Mouse (Mus musculus): ENCODE measurements around the gene Ctns. TPM values are rescaled to one million over a fixed set of nuclear protein-coding genes. Genes with fewer than 3 reads are reported as not detected.

Ctns gene
- polyA plus RNA-seq, 1 experiment from 2014 or later: 13.9 TPM

DNA sequence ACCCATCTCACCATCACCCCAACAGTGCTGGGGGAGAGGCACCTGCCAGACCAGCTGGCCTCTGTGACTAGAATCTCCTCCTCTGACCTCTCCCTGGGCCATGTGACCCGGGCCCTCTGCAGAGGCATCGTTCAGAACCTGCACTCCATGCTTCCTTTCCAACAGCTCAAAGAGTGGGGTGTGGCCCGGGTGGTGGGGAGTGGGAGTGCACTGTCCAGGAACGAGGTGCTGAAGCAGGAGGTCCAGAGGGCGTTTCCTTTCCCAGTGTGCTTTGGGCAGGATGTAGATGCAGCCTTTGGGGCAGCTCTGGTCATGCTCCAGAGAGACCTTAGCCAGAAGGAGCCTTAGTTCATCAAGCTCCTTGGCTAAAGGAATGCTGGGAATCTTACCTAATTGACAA lies 24.0 kb upstream of the Ctns start:
- Histone ChIP-seq H3K9ac (no peak overlapping the region), H3K4me1 (replicated peaks) (no peaks in the 10 kb centered on the region), H3K9me3 (replicated peaks) (no peaks in the 10 kb centered on the region; the same call in 1 of the 2 replicates), H3K4me2 (no peak overlapping the region), H3K4me3 (no peak overlapping the region), H3K27me3 (replicated peaks) (no peaks in the 10 kb centered on the region), H3K36me3 (no peaks in the 10 kb centered on the region), H3K27ac (ENCODE audit: poor library complexity, severe bottlenecking) (no peak overlapping the region)
- peak; percentile 33; the same call in 1 of the 2 replicates for ATAC-seq (ENCODE audit: insufficient number of reproducible peaks, low FRiP score)
- WGBS: 28% methylated on average over 5 of the region's 5 CpGs

DNA sequence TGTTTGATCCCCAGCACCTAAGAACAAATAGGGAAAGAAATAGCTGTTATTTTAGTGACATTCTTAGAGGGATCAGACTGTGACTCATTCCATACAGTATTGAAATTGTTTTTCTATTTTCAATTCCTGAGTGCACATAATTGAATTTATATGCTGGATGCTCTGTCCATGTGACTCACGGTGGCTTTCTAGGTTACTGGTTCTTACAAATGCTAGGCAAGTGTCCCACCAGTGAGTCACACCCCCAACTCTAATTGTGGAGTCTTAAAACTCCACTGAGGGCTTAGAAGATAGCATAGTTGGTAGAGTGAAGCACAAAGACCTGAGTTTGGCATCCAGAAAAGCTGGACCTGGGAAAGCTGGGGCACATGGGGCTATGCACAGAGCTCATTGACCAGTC lies 21.8 kb upstream of the Ctns start:
- Histone ChIP-seq H3K27me3 (replicated peaks) (no peaks in the 10 kb centered on the region), H3K4me3 (no peak overlapping the region), H3K9me3 (replicated peaks) (no peaks in the 10 kb centered on the region; the same call in 1 of the 2 replicates), H3K4me1 (replicated peaks) (no peaks in the 10 kb centered on the region), H3K9ac (no peak overlapping the region), H3K4me2 (no peak overlapping the region), H3K36me3 (no peaks in the 10 kb centered on the region), H3K27ac (ENCODE audit: poor library complexity, severe bottlenecking) (no peak overlapping the region)
- 83% methylated on average over 1 of the region's 1 CpGs for WGBS
- ATAC-seq (ENCODE audit: insufficient number of reproducible peaks, low FRiP score): no peak

DNA sequence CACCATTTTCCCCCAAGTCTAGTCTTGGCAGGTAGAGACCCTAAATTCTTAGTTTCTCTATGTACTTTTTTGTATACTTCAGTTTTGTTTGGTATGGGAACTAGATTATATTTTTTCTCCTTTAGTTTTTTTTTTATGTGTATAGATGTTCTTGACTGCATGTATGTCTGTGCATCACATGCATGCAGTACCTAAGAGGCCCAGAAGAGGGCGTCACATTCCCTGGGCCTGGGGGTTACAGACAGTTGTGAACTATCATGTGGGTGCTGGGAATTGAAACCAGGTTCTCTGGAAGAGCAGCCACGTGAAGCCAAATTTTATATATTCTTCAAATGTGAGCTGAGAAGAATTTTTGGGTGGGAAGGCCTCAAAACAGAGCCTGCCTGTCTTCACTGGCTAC lies 20.8 kb upstream of the Ctns start:
- no peak for ATAC-seq (ENCODE audit: insufficient number of reproducible peaks, low FRiP score)
- Histone ChIP-seq H3K27me3 (replicated peaks) (peaks cover 6% of the 10 kb centered on the region; the same call in 1 of the 2 replicates), H3K9me3 (replicated peaks) (no peaks in the 10 kb centered on the region; the same call in 1 of the 2 replicates), H3K27ac (ENCODE audit: poor library complexity, severe bottlenecking) (no peak overlapping the region), H3K4me3 (no peak overlapping the region), H3K9ac (no peak overlapping the region), H3K4me2 (no peak overlapping the region), H3K36me3 (no peaks in the 10 kb centered on the region), H3K4me1 (replicated peaks) (no peaks in the 10 kb centered on the region)
- WGBS: 40% methylated on average over 2 of the region's 2 CpGs

DNA sequence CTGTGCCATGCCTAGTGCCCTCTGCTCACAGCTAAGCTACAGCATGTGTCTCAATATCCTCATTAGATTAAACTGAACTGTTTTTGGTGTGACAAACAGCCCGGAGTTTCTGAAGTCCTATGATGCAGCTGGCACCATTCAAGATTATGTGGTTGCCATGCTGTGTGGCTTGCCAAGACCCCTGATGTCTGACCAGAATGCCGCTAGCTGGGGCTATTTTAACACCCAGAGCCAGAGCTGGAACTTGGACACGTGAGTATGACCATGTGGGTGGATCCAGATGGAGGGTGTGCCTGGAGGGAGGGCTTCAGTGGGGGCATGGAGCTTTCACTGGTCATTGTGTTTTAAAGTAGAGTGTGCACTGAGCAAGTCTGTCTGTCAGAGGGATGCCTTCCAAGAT lies 15.1 kb upstream of the Ctns start:
- Histone ChIP-seq H3K27ac (ENCODE audit: poor library complexity, severe bottlenecking) (no peak overlapping the region), H3K4me1 (replicated peaks) (no peaks in the 10 kb centered on the region), H3K9ac (no peak overlapping the region), H3K9me3 (replicated peaks) (no peaks in the 10 kb centered on the region), H3K4me2 (no peak overlapping the region), H3K27me3 (replicated peaks) (peaks cover 6% of the 10 kb centered on the region; the same call in 1 of the 2 replicates), H3K4me3 (no peak overlapping the region), H3K36me3 (no peaks in the 10 kb centered on the region)
- 65% methylated on average over 3 of the region's 3 CpGs for WGBS
- ATAC-seq (ENCODE audit: insufficient number of reproducible peaks, low FRiP score): no peak

DNA sequence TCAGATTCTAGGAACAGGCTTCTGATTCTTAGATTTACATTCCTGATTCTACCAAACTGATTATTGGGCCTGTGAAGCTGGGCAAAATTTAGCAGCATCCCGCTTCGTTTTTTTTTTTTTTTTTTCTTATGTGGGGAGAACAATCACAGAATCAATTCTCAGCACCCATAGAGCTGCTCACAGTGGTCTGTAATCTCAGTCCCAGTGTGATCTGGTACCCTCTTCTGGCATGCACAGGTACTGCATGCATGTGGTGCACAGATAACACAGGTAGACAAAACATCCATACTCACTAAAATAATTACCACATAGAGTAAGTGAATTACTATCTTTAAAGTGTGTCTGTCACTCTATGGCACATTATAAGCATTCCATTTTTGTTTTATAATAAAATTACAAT lies 8.8 kb upstream of the Ctns start:
- Histone ChIP-seq H3K4me3 (no peak overlapping the region), H3K9me3 (replicated peaks) (no peaks in the 10 kb centered on the region), H3K27ac (ENCODE audit: poor library complexity, severe bottlenecking) (no peak overlapping the region), H3K4me2 (no peak overlapping the region), H3K36me3 (no peaks in the 10 kb centered on the region), H3K9ac (no peak overlapping the region), H3K27me3 (replicated peaks) (no peaks in the 10 kb centered on the region), H3K4me1 (replicated peaks) (no peaks in the 10 kb centered on the region)
- ATAC-seq (ENCODE audit: insufficient number of reproducible peaks, low FRiP score): no peak
- 69% methylated on average over 2 of the region's 2 CpGs for WGBS

DNA sequence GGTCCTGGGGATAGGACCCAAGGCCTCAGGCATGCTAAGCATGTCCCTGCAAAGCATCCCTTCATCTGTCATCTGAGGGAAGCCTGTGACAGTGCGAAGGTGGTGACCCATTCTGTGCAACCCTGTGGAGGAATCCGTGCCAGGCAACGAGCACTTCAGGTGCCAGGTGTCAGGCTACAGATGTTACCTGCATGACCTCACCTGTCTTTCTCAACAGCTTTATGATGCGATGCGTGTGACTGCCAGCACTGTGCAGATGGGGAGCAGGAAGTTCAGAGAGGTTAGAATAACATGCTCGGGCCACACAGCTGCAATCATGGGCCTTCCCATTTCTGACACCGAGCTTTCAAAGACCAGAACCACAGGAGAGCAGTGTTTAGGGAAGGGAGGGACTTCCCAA lies 6.4 kb upstream of the Ctns start:
- H3K9ac ChIP-seq: no peak overlapping the region
- no peaks in the 10 kb centered on the region for H3K4me1 ChIP-seq (replicated peaks)
- no peaks in the 10 kb centered on the region for H3K9me3 ChIP-seq (replicated peaks)
- H3K36me3 ChIP-seq: no peaks in the 10 kb centered on the region
- no peak overlapping the region for H3K4me2 ChIP-seq
- no peaks in the 10 kb centered on the region for H3K27me3 ChIP-seq (replicated peaks)
- 64% methylated on average over 7 of the region's 7 CpGs for WGBS
- no peak overlapping the region for H3K4me3 ChIP-seq
- no peak for ATAC-seq (ENCODE audit: insufficient number of reproducible peaks, low FRiP score)
- no peak overlapping the region for H3K27ac ChIP-seq (ENCODE audit: poor library complexity, severe bottlenecking)

DNA sequence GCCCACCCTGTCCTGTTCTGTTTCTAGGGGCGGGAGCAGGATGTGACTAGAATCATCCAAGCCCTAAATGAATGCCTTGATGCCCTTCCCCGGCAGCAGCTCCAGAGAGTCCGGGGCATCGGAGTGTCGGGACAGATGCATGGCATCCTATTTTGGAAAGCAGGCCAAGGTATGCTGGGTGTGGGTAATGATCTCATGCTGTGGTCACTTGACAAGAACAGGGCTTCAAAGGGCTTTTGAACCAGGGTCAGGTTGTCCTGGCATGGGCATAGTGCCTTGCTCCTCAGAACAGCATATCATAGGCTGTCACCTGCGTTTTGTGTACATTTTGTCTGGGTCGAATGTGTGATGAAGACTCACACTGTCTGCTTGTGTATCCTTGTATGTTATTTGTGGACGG lies 5.1 kb upstream of the Ctns start:
- WGBS: 79% methylated on average over 8 of the region's 8 CpGs
- H3K27me3 ChIP-seq (replicated peaks): no peaks in the 10 kb centered on the region
- no peak for ATAC-seq (ENCODE audit: insufficient number of reproducible peaks, low FRiP score)

GRCm38 (mm10) chr11:73201597-73201996 lies 2.8 kb upstream of the Ctns start:
- Histone ChIP-seq H3K9ac (no peak overlapping the region), H3K27ac (ENCODE audit: poor library complexity, severe bottlenecking) (no peak overlapping the region), H3K4me3 (no peak overlapping the region), H3K27me3 (replicated peaks) (no peaks in the 10 kb centered on the region), H3K4me2 (no peak overlapping the region), H3K36me3 (no peaks in the 10 kb centered on the region), H3K9me3 (replicated peaks) (no peaks in the 10 kb centered on the region), H3K4me1 (replicated peaks) (peaks cover 10% of the 10 kb centered on the region; the same call in 1 of the 2 replicates)
- ATAC-seq (ENCODE audit: insufficient number of reproducible peaks, low FRiP score): no peak
- 31% methylated on average over 4 of the region's 4 CpGs for WGBS

More for the DNA sequence above, 5.1 kb upstream of the Ctns start:
- H3K9me3 ChIP-seq (replicated peaks): no peaks in the 10 kb centered on the region
- no peak overlapping the region for H3K27ac ChIP-seq (ENCODE audit: poor library complexity, severe bottlenecking)
- no peak overlapping the region for H3K9ac ChIP-seq
- no peaks in the 10 kb centered on the region for H3K36me3 ChIP-seq
- H3K4me1 ChIP-seq (replicated peaks): peaks cover 4% of the 10 kb centered on the region; the same call in 1 of the 2 replicates
- no peak overlapping the region for H3K4me2 ChIP-seq
- no peak overlapping the region for H3K4me3 ChIP-seq

DNA sequence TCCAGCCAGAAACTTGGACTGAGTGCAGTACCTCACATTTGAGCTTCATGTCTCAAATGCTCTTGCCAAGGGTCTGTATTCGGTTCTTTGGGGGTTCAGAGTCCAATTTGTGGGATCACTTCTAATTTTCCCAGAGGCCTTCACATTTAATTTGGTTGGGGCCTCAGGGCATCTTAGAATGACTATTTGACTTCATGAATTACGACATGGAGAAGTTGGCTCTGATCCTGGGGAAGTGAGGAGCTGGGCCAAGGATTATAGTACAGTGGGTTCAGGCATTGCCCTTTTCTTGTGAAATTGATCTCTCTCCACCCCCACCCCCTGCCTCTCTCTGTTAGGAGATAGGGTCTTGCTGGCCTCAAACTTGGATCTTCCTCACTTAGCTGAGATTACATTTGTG lies 2.2 kb upstream of the Ctns start:
- no peak for ATAC-seq (ENCODE audit: insufficient number of reproducible peaks, low FRiP score)
- 83% methylated on average over 2 of the region's 2 CpGs for WGBS
- H3K9me3 ChIP-seq (replicated peaks): no peaks in the 10 kb centered on the region
- H3K27me3 ChIP-seq (replicated peaks): no peaks in the 10 kb centered on the region
- no peak overlapping the region for H3K27ac ChIP-seq (ENCODE audit: poor library complexity, severe bottlenecking)
- H3K4me1 ChIP-seq (replicated peaks): peaks cover 10% of the 10 kb centered on the region; the same call in 1 of the 2 replicates
- H3K9ac ChIP-seq: no peak overlapping the region
- H3K36me3 ChIP-seq: no peaks in the 10 kb centered on the region
- no peak overlapping the region for H3K4me3 ChIP-seq
- no peak overlapping the region for H3K4me2 ChIP-seq

GRCm38 (mm10) chr11:73199879-73200278 lies 1.0 kb upstream of the Ctns start:
- no peak overlapping the region for H3K27ac ChIP-seq (ENCODE audit: poor library complexity, severe bottlenecking)
- H3K36me3 ChIP-seq: peaks cover 4% of the 10 kb centered on the region
- ATAC-seq (ENCODE audit: insufficient number of reproducible peaks, low FRiP score): no peak
- no peaks in the 10 kb centered on the region for H3K9me3 ChIP-seq (replicated peaks)
- H3K4me2 ChIP-seq: peak overlapping the region; percentile 94
- no peaks in the 10 kb centered on the region for H3K27me3 ChIP-seq (replicated peaks)
- peak overlapping the region; percentile 69 for H3K4me3 ChIP-seq
- 2% methylated on average over 12 of the region's 12 CpGs for WGBS
- peaks cover 10% of the 10 kb centered on the region; the same call in 1 of the 2 replicates for H3K4me1 ChIP-seq (replicated peaks)
- peak overlapping the region; percentile 84 for H3K9ac ChIP-seq

DNA sequence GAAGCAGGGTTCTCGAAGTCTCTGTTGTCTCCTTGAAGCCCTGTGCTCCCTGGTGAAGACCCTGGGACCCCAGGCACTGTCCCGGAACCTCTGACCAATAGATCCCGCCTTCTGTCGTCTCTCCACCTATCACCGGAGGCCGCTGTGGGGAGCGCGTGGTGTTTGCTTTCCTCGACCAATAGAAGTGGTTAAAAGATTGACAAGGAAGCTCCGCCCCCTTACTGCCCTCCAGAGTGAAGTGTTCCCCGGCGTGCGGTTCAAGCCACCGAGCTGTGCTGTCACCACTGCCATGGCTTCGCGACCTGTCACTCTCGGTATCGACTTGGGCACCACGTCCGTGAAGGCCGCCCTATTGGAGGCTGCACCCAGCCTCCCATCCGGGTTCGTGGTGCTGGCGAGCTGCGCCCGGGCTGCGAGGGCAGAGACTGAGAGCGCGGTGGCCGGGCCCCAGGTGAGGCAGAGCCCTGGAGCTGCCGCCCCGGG lies 429 bp upstream of the Ctns start, which contains the start of gene Shpk:
Gene Shpk, plus strand, starts transcription at position 231 of the 483 bp plus-strand sequence.
- Histone ChIP-seq H3K4me3 (peak within 1 kb of the TSS; percentile 69), H3K36me3 (peaks cover 4% of the 10 kb centered on the region), H3K4me1 (replicated peaks) (peaks cover 10% of the 10 kb centered on the region; the same call in 1 of the 2 replicates), H3K27me3 (replicated peaks) (no peaks in the 10 kb centered on the region), H3K4me2 (peak within 1 kb of the TSS; percentile 94), H3K9me3 (replicated peaks) (no peaks in the 10 kb centered on the region), H3K9ac (peak within 1 kb of the TSS; percentile 84), H3K27ac (ENCODE audit: poor library complexity, severe bottlenecking) (no peak within 1 kb of the TSS; the same call in 1 of the 2 replicates)
- ATAC-seq (ENCODE audit: insufficient number of reproducible peaks, low FRiP score): peak; percentile 98
- under 1% methylated on average over 32 of the region's 32 CpGs for WGBS

GRCm38 (mm10) chr11:73198190-73198589 lies 652 bp downstream of the Ctns start:
- Histone ChIP-seq H3K4me3 (peak overlapping the region; percentile 69), H3K4me1 (replicated peaks) (peaks cover 10% of the 10 kb centered on the region; the same call in 1 of the 2 replicates), H3K27ac (ENCODE audit: poor library complexity, severe bottlenecking) (no peak overlapping the region), H3K9me3 (replicated peaks) (no peaks in the 10 kb centered on the region), H3K4me2 (peak overlapping the region; percentile 94), H3K27me3 (replicated peaks) (no peaks in the 10 kb centered on the region), H3K9ac (peak overlapping the region; percentile 84), H3K36me3 (peaks cover 4% of the 10 kb centered on the region)
- WGBS: 2% methylated on average over 1 of the region's 1 CpGs
- no peak for ATAC-seq (ENCODE audit: insufficient number of reproducible peaks, low FRiP score)
